Mouse (Mus musculus): Measurements from ENCODE around the gene Fam172a. TPM values are rescaled to one million over a fixed set of nuclear protein-coding genes. Genes with fewer than 3 reads are reported as not detected.

Gene Fam172a
- polyA plus RNA-seq, 1 experiment from 2014 or later: 7.7 TPM

DNA sequence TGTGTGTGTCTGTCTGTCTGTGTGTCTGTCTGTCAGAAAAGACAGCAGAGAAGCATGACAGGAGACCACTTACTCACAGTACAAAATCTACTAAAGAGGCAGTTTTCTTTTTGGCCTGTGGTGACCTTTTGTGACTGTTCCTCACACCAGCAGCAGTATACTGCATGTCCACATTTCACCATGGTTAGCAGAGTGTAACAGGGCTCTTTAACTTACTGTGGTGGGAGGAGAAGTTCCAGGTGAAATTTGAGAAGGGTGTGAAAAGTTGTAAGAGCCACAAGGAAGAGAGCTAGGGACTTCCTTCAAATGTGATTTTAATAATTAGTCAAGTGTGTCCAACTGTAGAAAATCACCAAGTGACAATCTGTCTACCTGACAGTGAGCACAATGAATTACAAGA, 199.0 kb downstream of the Fam172a start:
- ATAC-seq (ENCODE audit: low read depth): 0 out of 2 replicates have a peak, but pooled peaks have one; percentile 11
- no peak overlapping the region for H3K27ac ChIP-seq (ENCODE audit: low read length)
- no peak overlapping the region for H3K9ac ChIP-seq (ENCODE audit: low read depth, low read length)
- no peak overlapping the region for H3K4me3 ChIP-seq (ENCODE audit: low read depth, low read length)
- no peaks in the 10 kb centered on the region for H3K4me1 ChIP-seq (ENCODE audit: control insufficient read depth, low read depth, low read length)
- no peaks in the 10 kb centered on the region for H3K9me3 ChIP-seq (replicated peaks; ENCODE audit: control insufficient read depth, low read length)
- H3K36me3 ChIP-seq (ENCODE audit: control insufficient read depth, insufficient read depth): no peaks in the 10 kb centered on the region
- H3K27me3 ChIP-seq (ENCODE audit: control insufficient read depth, insufficient read depth, low read depth, low read length): no peaks in the 10 kb centered on the region
- no peak overlapping the region for H3K4me2 ChIP-seq (ENCODE audit: low read depth, low read length)

DNA sequence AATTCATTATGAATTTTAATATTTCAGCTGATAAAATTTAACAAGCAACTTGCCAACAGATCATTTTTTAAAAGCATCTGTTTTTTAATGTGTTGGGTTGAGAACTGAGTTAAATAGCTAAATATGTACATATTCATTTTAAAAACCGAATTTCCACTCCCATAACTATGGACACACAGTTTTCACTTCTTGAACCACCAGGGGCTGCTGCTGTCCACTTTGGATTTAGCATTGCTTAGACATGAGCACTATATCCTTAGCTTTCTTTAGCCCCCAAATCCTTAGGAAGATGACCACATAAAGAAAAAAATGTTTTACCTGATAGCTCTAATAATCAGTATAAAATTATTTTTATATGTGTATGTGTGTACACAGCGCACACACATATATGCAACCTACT, 207.4 kb downstream of the Fam172a start:
- H3K27ac ChIP-seq (ENCODE audit: low read length): no peak overlapping the region
- no peaks in the 10 kb centered on the region for H3K27me3 ChIP-seq (ENCODE audit: control insufficient read depth, insufficient read depth, low read depth, low read length)
- WGBS (ENCODE audit: insufficient replicate concordance): 64% methylated on average over 2 of the region's 2 CpGs
- H3K9me3 ChIP-seq (replicated peaks; ENCODE audit: control insufficient read depth, low read length): no peaks in the 10 kb centered on the region
- H3K36me3 ChIP-seq (ENCODE audit: control insufficient read depth, insufficient read depth): no peaks in the 10 kb centered on the region
- H3K4me2 ChIP-seq (ENCODE audit: low read depth, low read length): no peak overlapping the region
- no peaks in the 10 kb centered on the region for H3K4me1 ChIP-seq (ENCODE audit: control insufficient read depth, low read depth, low read length)
- no peak overlapping the region for H3K9ac ChIP-seq (ENCODE audit: low read depth, low read length)
- ATAC-seq (ENCODE audit: low read depth): no peak
- no peak overlapping the region for H3K4me3 ChIP-seq (ENCODE audit: low read depth, low read length)

DNA sequence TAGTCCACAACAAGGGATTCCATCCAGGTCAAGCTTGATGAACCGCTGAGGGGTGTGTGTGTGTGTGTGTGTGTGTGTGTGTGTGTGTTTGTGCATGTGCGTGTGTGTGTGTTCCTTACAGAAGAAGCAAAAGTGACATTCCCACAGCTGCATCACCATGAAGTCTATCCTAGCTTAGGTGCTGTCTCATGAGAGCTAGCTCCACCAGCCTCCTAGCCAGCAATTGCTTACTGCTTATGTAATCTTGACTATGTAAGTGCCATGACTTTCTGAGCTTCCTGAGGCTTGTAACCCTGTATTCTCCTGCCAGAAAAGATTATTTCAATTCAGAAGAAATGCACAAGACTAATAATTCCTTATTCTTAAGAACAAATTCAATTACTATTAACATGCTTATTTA, 221.0 kb downstream of the Fam172a start:
- 67% methylated on average over 2 of the region's 2 CpGs for WGBS (ENCODE audit: insufficient replicate concordance)
- ATAC-seq (ENCODE audit: low read depth): no peak

DNA sequence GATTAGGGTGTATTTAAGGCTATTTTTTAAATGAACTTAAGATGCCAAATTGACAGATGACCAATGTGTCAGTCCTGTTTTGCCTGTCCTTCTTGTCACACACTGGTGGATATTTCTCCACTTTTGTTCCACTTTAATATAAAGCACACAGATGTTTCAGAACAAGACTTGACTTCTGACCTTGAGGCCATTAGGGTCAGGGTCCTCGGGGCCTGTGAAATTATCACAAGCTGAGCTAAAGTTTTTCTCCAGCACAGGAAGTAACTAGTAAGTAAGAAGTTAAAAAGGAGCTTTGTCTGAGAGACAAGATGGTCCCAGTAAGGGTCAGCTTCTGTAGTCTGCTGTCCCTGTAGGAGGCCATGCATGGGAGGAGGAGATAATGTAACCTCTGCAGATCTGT, 255.8 kb downstream of the Fam172a start:
- no peak overlapping the region for H3K27ac ChIP-seq (ENCODE audit: low read length)
- no peaks in the 10 kb centered on the region for H3K36me3 ChIP-seq (ENCODE audit: control insufficient read depth, insufficient read depth)
- H3K4me1 ChIP-seq (ENCODE audit: control insufficient read depth, low read depth, low read length): no peaks in the 10 kb centered on the region
- no peak overlapping the region for H3K4me3 ChIP-seq (ENCODE audit: low read depth, low read length)
- H3K9me3 ChIP-seq (replicated peaks; ENCODE audit: control insufficient read depth, low read length): no peaks in the 10 kb centered on the region
- H3K9ac ChIP-seq (ENCODE audit: low read depth, low read length): no peak overlapping the region
- H3K27me3 ChIP-seq (ENCODE audit: control insufficient read depth, insufficient read depth, low read depth, low read length): no peaks in the 10 kb centered on the region
- no peak for ATAC-seq (ENCODE audit: low read depth)
- 38% methylated on average over 1 of the region's 1 CpGs for WGBS (ENCODE audit: insufficient replicate concordance)
- H3K4me2 ChIP-seq (ENCODE audit: low read depth, low read length): no peak overlapping the region

More for the DNA sequence above, 221.0 kb downstream of the Fam172a start:
- no peak overlapping the region for H3K9ac ChIP-seq (ENCODE audit: low read depth, low read length)
- no peaks in the 10 kb centered on the region for H3K9me3 ChIP-seq (replicated peaks; ENCODE audit: control insufficient read depth, low read length)
- H3K27me3 ChIP-seq (ENCODE audit: control insufficient read depth, insufficient read depth, low read depth, low read length): no peaks in the 10 kb centered on the region
- no peaks in the 10 kb centered on the region for H3K36me3 ChIP-seq (ENCODE audit: control insufficient read depth, insufficient read depth)
- no peak overlapping the region for H3K27ac ChIP-seq (ENCODE audit: low read length)
- H3K4me3 ChIP-seq (ENCODE audit: low read depth, low read length): no peak overlapping the region
- no peak overlapping the region for H3K4me2 ChIP-seq (ENCODE audit: low read depth, low read length)
- no peaks in the 10 kb centered on the region for H3K4me1 ChIP-seq (ENCODE audit: control insufficient read depth, low read depth, low read length)

DNA sequence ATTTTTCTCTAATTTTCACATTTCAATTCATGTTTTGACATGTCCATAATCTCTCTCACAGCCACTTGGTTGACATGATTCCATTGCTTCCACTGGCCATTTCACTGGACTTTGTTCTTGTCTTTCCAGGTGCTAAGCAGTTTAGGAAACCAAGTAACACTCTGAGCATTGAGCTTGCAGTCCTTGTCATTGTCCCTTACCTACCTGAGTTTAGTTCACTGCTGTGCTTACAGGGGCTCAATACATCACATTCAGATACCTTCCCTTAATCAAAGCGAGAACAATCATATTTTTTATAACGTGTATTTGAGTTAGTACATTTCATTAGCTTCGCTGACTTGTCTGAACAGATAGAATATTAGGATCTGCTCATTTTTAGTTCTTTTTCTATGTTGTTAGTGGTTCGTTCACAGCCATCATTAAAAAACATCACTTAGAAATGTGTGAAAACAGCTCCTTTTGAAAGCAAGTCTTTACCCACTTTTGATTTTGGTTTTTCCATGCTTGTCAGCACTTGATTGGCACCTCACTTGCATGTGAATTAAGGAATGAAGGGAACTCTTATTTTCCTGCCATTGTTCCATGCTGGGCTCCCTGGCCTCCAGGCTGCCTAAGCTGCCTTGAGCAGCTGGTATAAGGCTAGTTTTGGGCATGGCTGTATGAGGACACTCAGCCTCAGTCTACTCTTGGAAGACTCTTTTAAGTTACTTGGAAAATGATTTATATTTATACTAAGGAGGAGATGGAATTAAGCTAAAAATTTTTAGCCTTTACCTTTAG, 257.9 kb downstream of the Fam172a start:
- H3K9ac ChIP-seq (ENCODE audit: low read depth, low read length): no peak overlapping the region
- no peak overlapping the region for H3K4me3 ChIP-seq (ENCODE audit: low read depth, low read length)
- no peaks in the 10 kb centered on the region for H3K4me1 ChIP-seq (ENCODE audit: control insufficient read depth, low read depth, low read length)
- no peaks in the 10 kb centered on the region for H3K36me3 ChIP-seq (ENCODE audit: control insufficient read depth, insufficient read depth)
- H3K9me3 ChIP-seq (replicated peaks; ENCODE audit: control insufficient read depth, low read length): no peaks in the 10 kb centered on the region
- H3K27ac ChIP-seq (ENCODE audit: low read length): no peak overlapping the region
- no peaks in the 10 kb centered on the region for H3K27me3 ChIP-seq (ENCODE audit: control insufficient read depth, insufficient read depth, low read depth, low read length)
- no peak for ATAC-seq (ENCODE audit: low read depth)
- H3K4me2 ChIP-seq (ENCODE audit: low read depth, low read length): no peak overlapping the region
- 73% methylated on average over 4 of the region's 4 CpGs for WGBS (ENCODE audit: insufficient replicate concordance)

DNA sequence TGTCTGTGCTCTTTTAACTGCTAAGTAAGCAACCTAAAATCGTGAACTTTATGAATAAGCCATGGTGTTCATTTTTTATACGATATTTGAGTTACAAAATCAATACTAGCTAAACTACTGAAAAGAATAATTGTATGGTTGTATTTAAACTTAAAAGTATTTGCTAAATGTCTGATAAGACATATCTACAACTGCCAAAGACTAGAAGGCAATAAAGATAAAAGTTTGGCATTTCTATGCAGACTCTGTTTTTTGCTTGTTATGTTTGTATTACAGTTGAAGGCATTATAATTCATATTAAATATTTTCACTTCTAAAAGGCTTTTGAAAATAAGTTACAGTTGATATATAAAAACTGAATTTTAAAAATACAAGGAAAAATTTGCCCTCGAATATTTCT, 274.4 kb downstream of the Fam172a start:
- Histone ChIP-seq H3K4me3 (ENCODE audit: low read depth, low read length) (no peak overlapping the region), H3K27me3 (ENCODE audit: control insufficient read depth, insufficient read depth, low read depth, low read length) (no peaks in the 10 kb centered on the region), H3K36me3 (ENCODE audit: control insufficient read depth, insufficient read depth) (no peaks in the 10 kb centered on the region), H3K4me1 (ENCODE audit: control insufficient read depth, low read depth, low read length) (no peaks in the 10 kb centered on the region), H3K4me2 (ENCODE audit: low read depth, low read length) (no peak overlapping the region), H3K9ac (ENCODE audit: low read depth, low read length) (no peak overlapping the region), H3K9me3 (replicated peaks; ENCODE audit: control insufficient read depth, low read length) (no peaks in the 10 kb centered on the region), H3K27ac (ENCODE audit: low read length) (no peak overlapping the region)
- 57% methylated on average over 3 of the region's 3 CpGs for WGBS (ENCODE audit: insufficient replicate concordance)
- no peak for ATAC-seq (ENCODE audit: low read depth)

DNA sequence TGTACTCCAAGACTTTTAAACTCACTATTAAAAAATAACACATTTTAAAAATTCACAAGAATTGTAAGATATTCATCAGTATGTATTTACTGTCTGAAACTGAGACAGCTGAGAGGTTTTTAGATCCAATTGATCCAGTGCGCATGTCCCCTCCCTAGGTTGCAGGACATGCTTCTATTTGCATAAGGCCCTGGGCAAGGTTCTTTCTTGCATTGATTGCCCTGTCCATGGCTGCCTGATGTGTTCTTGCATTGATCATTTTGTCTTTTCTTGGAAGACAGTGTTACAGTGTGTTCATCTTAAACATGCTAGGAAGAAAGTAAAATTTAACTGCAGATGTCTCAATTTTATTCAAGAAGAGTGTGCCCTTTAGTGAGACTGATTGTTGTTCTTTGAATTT, 275.3 kb downstream of the Fam172a start:
- no peaks in the 10 kb centered on the region for H3K36me3 ChIP-seq (ENCODE audit: control insufficient read depth, insufficient read depth)
- no peaks in the 10 kb centered on the region for H3K27me3 ChIP-seq (ENCODE audit: control insufficient read depth, insufficient read depth, low read depth, low read length)
- no peak overlapping the region for H3K27ac ChIP-seq (ENCODE audit: low read length)
- 69% methylated on average over 1 of the region's 1 CpGs for WGBS (ENCODE audit: insufficient replicate concordance)
- H3K4me1 ChIP-seq (ENCODE audit: control insufficient read depth, low read depth, low read length): no peaks in the 10 kb centered on the region
- no peak for ATAC-seq (ENCODE audit: low read depth)
- no peaks in the 10 kb centered on the region for H3K9me3 ChIP-seq (replicated peaks; ENCODE audit: control insufficient read depth, low read length)
- no peak overlapping the region for H3K4me3 ChIP-seq (ENCODE audit: low read depth, low read length)
- H3K9ac ChIP-seq (ENCODE audit: low read depth, low read length): no peak overlapping the region
- no peak overlapping the region for H3K4me2 ChIP-seq (ENCODE audit: low read depth, low read length)

DNA sequence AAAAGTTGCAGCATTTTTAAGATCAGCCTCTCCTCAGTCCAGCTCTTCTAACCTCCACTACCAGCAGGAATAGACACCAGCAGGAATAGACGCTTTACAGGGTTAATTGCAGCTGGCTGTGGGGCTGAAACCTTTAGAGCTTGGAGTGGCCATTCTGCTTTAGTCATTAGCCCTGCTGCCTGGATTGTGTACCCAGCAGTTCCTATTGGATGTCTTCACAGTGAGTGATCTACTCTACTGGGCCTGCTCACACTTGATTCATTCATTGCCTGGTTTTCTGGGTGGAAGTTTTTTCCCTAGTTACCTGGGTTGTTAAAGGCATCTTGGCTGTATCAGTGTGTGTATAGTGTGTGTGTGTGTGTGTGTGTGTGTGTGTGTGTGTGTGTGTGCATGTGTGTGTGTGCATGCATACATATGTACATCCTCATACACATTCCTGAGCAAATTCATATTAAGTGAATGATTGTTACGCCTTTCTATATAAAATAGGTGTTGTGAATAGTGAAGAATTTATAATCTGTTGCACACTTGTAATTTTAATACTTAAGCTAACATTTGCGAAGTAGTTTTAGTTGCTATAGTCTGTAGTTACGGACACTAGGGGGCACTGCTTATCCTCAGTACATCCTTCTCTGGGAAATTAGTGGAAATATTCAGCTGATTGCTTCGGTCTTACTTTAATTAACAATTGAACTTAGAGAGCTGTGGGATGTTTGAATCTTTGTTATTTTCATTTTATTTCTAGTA, 280.4 kb downstream of the Fam172a start:
- Histone ChIP-seq H3K9ac (ENCODE audit: low read depth, low read length) (no peak overlapping the region), H3K9me3 (replicated peaks; ENCODE audit: control insufficient read depth, low read length) (no peaks in the 10 kb centered on the region), H3K27me3 (ENCODE audit: control insufficient read depth, insufficient read depth, low read depth, low read length) (no peaks in the 10 kb centered on the region), H3K4me3 (ENCODE audit: low read depth, low read length) (no peak overlapping the region), H3K4me1 (ENCODE audit: control insufficient read depth, low read depth, low read length) (no peaks in the 10 kb centered on the region), H3K4me2 (ENCODE audit: low read depth, low read length) (no peak overlapping the region), H3K36me3 (ENCODE audit: control insufficient read depth, insufficient read depth) (no peaks in the 10 kb centered on the region), H3K27ac (ENCODE audit: low read length) (no peak overlapping the region)
- 36% methylated on average over 5 of the region's 5 CpGs for WGBS (ENCODE audit: insufficient replicate concordance)
- ATAC-seq (ENCODE audit: low read depth): no peak

DNA sequence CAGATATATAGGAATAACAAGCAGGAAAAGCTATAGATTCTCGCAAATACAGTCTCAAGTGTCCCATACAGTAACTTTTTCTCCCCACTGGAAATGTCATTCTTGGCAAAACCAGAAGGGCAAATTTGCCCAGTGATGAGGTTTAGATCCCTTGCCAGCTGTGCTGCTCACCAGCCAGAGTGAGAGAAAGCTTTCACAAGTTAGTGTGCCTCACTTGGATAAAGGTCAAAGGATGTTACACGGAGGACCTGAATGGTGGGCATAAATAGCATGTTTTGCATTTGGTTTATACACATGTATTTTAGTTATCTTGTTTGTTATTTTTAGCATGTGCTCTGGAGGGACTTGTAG, 281.0 kb downstream of the Fam172a start:
- Histone ChIP-seq H3K4me2 (ENCODE audit: low read depth, low read length) (no peak overlapping the region), H3K27me3 (ENCODE audit: control insufficient read depth, insufficient read depth, low read depth, low read length) (no peaks in the 10 kb centered on the region), H3K4me1 (ENCODE audit: control insufficient read depth, low read depth, low read length) (no peaks in the 10 kb centered on the region), H3K9me3 (replicated peaks; ENCODE audit: control insufficient read depth, low read length) (no peaks in the 10 kb centered on the region), H3K9ac (ENCODE audit: low read depth, low read length) (no peak overlapping the region), H3K27ac (ENCODE audit: low read length) (no peak overlapping the region), H3K4me3 (ENCODE audit: low read depth, low read length) (no peak overlapping the region), H3K36me3 (ENCODE audit: control insufficient read depth, insufficient read depth) (no peaks in the 10 kb centered on the region)
- ATAC-seq (ENCODE audit: low read depth): no peak
- WGBS (ENCODE audit: insufficient replicate concordance): 74% methylated on average over 2 of the region's 2 CpGs
